Mouse (Mus musculus) 3T3-L1 (cell line): ENCODE measurements around the gene Pde4d.
A peak's percentile ranks its signal among the peaks of the same experiment; 100 is the strongest.

Experiments
- DNase-seq: peaks from one replicate; pipeline ENCODE4 v3.0.0-alpha.2; 2015; ENCODE audit warnings: low read depth, low spot score

Gene Pde4d

GRCm38 (mm10) chr13:109686906-109687305, 1237.2 kb downstream of the Pde4d start:
- peak; percentile 16 for DNase-seq

- DNase-seq: no peak
Measured at GRCm38 (mm10) chr13:109688195-109688594, 1238.4 kb downstream of the Pde4d start.

GRCm38 (mm10) chr13:109689176-109689575, 1239.4 kb downstream of the Pde4d start:
- DNase-seq: no peak

- DNase-seq: no peak
Measured at GRCm38 (mm10) chr13:109690558-109690957, 1240.8 kb downstream of the Pde4d start.

GRCm38 (mm10) chr13:109692851-109693250, 1243.1 kb downstream of the Pde4d start:
- no peak for DNase-seq

GRCm38 (mm10) chr13:109693769-109694168, 1244.0 kb downstream of the Pde4d start:
- DNase-seq: no peak

GRCm38 (mm10) chr13:109694293-109694692, 1244.5 kb downstream of the Pde4d start:
- DNase-seq: peak; percentile 40

- no peak for DNase-seq
Measured at GRCm38 (mm10) chr13:109695098-109695497, 1245.3 kb downstream of the Pde4d start.

- no peak for DNase-seq
Measured at GRCm38 (mm10) chr13:109706141-109706540, 1256.4 kb downstream of the Pde4d start.

- DNase-seq: no peak
Measured at GRCm38 (mm10) chr13:109706579-109706978, 1256.8 kb downstream of the Pde4d start.

GRCm38 (mm10) chr13:109707154-109707553, 1257.4 kb downstream of the Pde4d start:
- no peak for DNase-seq

- peak; percentile 27 for DNase-seq
Measured at GRCm38 (mm10) chr13:109708326-109708725, 1258.6 kb downstream of the Pde4d start.

- no peak for DNase-seq
Measured at GRCm38 (mm10) chr13:109714581-109714980, 1264.8 kb downstream of the Pde4d start.

GRCm38 (mm10) chr13:109715321-109715720, 1265.6 kb downstream of the Pde4d start:
- DNase-seq: peak; percentile 25

- no peak for DNase-seq
Measured at GRCm38 (mm10) chr13:109720127-109720713, 1270.5 kb downstream of the Pde4d start.

- DNase-seq: no peak
Measured at GRCm38 (mm10) chr13:109722237-109723119, 1272.7 kb downstream of the Pde4d start.

- no peak for DNase-seq
Measured at GRCm38 (mm10) chr13:109727346-109727745, 1277.6 kb downstream of the Pde4d start.

GRCm38 (mm10) chr13:109729612-109730011, 1279.9 kb downstream of the Pde4d start:
- DNase-seq: no peak

GRCm38 (mm10) chr13:109732655-109733376, 1283.1 kb downstream of the Pde4d start:
- DNase-seq: no peak

GRCm38 (mm10) chr13:109736290-109737078, 1286.7 kb downstream of the Pde4d start:
- DNase-seq: peak; percentile 70

GRCm38 (mm10) chr13:109746492-109746891, 1296.7 kb downstream of the Pde4d start:
- DNase-seq: no peak
